Mouse (Mus musculus): ENCODE data around the gene Gm17359. TPM values are rescaled to one million over a fixed set of nuclear protein-coding genes. Genes with fewer than 3 reads are reported as not detected.
A peak's percentile ranks its signal among the peaks of the same experiment; 100 is the strongest.

The Gm17359 gene
- total and polyA plus RNA-seq, 2 experiments from 2014 or later: not detected

- WGBS: 57% methylated on average over 2 of the region's 2 CpGs
- H3K4me3 ChIP-seq (ENCODE audit: low read depth, low read length): no peak overlapping the region
- ATAC-seq (ENCODE audit: low FRiP score): no peak
- peaks cover 4% of the 10 kb centered on the region for H3K36me3 ChIP-seq (ENCODE audit: insufficient read depth, low read length)
- no peaks in the 10 kb centered on the region for H3K9me3 ChIP-seq (ENCODE audit: low read length)
- DNase-seq (ENCODE audit: low spot score): no peak
- TF ChIP-seq CTCF (IDR thresholded peaks at IDR 0.05): peak; percentile 17; the same call in 1 of the 2 replicates
- no peaks in the 10 kb centered on the region for H3K4me1 ChIP-seq (ENCODE audit: insufficient read depth, low read length)
- no peaks in the 10 kb centered on the region for H3K27me3 ChIP-seq (ENCODE audit: insufficient read depth, low read length)
- H3K9ac ChIP-seq (replicated peaks; ENCODE audit: low read length, poor library complexity, severe bottlenecking): no peak overlapping the region
- H3K27ac ChIP-seq (ENCODE audit: low read depth, low read length): no peak overlapping the region
- H3K4me2 ChIP-seq (ENCODE audit: low read depth, low read length, poor library complexity, severe bottlenecking): no peak overlapping the region
Observed at GRCm38 (mm10) chr3:79501166-79501728, 164.8 kb downstream of the Gm17359 start.

Other genes starting within 250 kb of the Gm17359 start
- 56.9 and 60.4 TPM in 2 replicates for gene Rapgef2, start 50.1 kb upstream of the Gm17359 start, total RNA-seq (2014; rRNA removed)
- 9.6 and 9.7 TPM in 2 replicates for gene Rapgef2, start 50.1 kb upstream of the Gm17359 start, polyA plus RNA-seq (2015; fragmentation: Nextera tagmentation; extraction: Ambion mirVana)
- 30.3 and 35.7 TPM in 2 replicates for gene Fnip2, start 231.1 kb downstream of the Gm17359 start, total RNA-seq (2014; rRNA removed)
- 5.2 and 6.9 TPM in 2 replicates for gene Fnip2, start 231.1 kb downstream of the Gm17359 start, polyA plus RNA-seq (2015; fragmentation: Nextera tagmentation; extraction: Ambion mirVana)